Mouse (Mus musculus): ENCODE results near the gene Cdc42.

Cdc42 gene

GRCm38 (mm10) chr4:137285876-137286661, 71.5 kb downstream of the Cdc42 start:
- DNase-seq (ENCODE audit: low read depth, low spot score) = no peak

GRCm38 (mm10) chr4:137283407-137283732, 74.2 kb downstream of the Cdc42 start:
- no peak for DNase-seq (ENCODE audit: low read depth, low spot score)

- DNase-seq (ENCODE audit: low read depth, low spot score) = no peak
Measured at GRCm38 (mm10) chr4:137282584-137283406, 74.7 kb downstream of the Cdc42 start.

- no peak for DNase-seq (ENCODE audit: low read depth, low spot score)
Measured at GRCm38 (mm10) chr4:137282122-137282521, 75.4 kb downstream of the Cdc42 start.

GRCm38 (mm10) chr4:137281273-137281672, 76.2 kb downstream of the Cdc42 start:
- DNase-seq (ENCODE audit: low read depth, low spot score) = no peak

- no peak for DNase-seq (ENCODE audit: low read depth, low spot score)
Measured at GRCm38 (mm10) chr4:137279346-137279745, 78.2 kb downstream of the Cdc42 start.

- no peak for DNase-seq (ENCODE audit: low read depth, low spot score)
Measured at GRCm38 (mm10) chr4:137278144-137279040, 79.1 kb downstream of the Cdc42 start.

GRCm38 (mm10) chr4:137277600-137278143, 79.8 kb downstream of the Cdc42 start:
- no peak for DNase-seq (ENCODE audit: low read depth, low spot score)

- no peak for DNase-seq (ENCODE audit: low read depth, low spot score)
Measured at GRCm38 (mm10) chr4:137277166-137277513, 80.4 kb downstream of the Cdc42 start, which contains the start of gene Wnt4. Gene Wnt4, plus strand, starts transcription at chr4:137277489.

GRCm38 (mm10) chr4:137276443-137277165, 80.9 kb downstream of the Cdc42 start:
- DNase-seq (ENCODE audit: low read depth, low spot score) = no peak

- no peak for DNase-seq (ENCODE audit: low read depth, low spot score)
Measured at GRCm38 (mm10) chr4:137274304-137274703, 83.2 kb downstream of the Cdc42 start.

- DNase-seq (ENCODE audit: low read depth, low spot score) = no peak
Measured at GRCm38 (mm10) chr4:137271856-137272255, 85.7 kb downstream of the Cdc42 start.
